Mouse (Mus musculus) T-helper 17 cell (primary cell): Measurements from ENCODE around the gene Mif4gd.

Source experiments
- in situ Hi-C, 2 experiments: fragments of 300-600 bp; cut with MboI, MseI; formaldehyde crosslinking; loops; 1 replicate in 1 of 2; 2 replicates in 1 of 2; pipeline ENCODE4 v1.15.1; 2025; ENCODE audit warnings: high pct_unique_total_duplicates in 2 of 2

The Mif4gd gene

DNA sequence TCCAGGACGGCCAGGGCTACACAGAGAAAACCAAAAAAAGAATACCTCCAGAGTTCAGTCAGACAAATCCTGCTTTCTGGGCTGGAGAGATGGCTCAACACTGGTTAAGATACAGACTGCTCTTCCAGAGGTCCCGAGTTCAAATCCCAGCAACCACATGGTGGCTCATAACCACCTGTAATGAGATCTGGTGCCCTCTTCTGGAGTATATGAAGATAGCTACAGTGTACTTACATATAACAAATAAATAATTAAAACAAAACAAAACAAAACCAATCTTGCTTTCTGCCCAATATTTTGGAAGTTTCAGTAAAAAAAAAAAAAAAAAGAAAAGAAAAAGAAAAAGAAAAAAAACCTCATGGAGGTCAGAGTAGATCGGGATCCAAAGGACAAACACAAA, 17.6 kb downstream of the Mif4gd start:
- in situ Hi-C loops = no loop called here

- in situ Hi-C loops = no loop called here
Observed at GRCm38 (mm10) chr11:115590526-115591075, 22.2 kb downstream of the Mif4gd start.

DNA sequence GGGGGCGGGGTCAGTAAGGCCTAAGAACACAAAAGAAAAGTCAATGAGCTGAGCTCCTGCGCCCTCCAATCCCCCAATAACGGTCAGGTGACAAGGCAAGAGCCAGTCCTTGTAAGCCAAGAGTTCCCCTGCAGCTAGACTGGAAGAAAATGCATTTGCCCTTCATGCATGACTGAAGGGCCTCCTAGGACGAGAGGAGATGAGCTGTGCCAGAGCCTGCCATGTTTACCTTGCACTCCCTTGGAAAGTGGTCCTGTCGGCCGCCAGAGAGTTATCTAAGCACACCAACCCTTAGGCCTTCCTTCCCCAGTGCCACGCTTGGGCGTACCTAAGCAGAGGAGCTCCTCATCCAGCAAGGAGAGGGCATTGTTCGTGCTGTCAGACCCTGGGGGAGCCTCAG, 24.8 kb downstream of the Mif4gd start:
- in situ Hi-C loops = no loop called here

GRCm38 (mm10) chr11:115586403-115586802, 26.4 kb downstream of the Mif4gd start:
- in situ Hi-C loops = no loop called here

- in situ Hi-C loops = no loop called here
Observed at GRCm38 (mm10) chr11:115585573-115586100, 27.1 kb downstream of the Mif4gd start.

DNA sequence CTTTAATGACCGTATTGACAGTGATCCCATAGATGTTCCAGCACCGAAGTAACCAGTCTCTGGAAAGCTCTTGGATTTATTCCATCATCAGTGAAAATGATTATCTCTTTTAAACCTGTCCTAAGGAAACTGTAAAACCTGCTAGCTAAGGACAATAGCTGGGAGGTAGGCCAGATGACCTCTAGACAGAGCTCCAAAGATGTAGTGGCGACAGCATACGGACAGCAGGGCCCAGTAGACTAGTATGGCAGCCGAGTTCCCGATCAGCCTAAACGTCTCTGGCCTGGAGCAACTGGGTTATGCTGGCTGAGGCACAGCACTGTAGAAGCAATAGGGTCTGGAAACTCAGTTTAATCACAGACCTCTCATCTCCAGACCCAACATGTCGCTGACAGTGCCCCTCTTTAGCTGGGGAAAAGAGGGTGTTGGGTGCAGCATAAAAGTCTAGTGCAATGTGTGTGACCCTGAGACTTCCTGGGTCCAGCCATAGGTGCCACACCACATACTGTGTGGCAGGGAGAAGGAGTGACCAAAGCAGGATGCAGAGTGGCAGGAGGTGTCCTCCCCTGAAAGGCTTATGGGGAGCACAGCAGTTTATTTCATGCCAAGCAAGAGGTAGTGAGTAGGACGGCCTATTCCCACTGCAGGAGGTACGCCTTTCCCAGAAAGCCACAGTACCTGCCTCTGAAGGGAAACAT, 28.2 kb downstream of the Mif4gd start:
- in situ Hi-C loops = no loop called here

DNA sequence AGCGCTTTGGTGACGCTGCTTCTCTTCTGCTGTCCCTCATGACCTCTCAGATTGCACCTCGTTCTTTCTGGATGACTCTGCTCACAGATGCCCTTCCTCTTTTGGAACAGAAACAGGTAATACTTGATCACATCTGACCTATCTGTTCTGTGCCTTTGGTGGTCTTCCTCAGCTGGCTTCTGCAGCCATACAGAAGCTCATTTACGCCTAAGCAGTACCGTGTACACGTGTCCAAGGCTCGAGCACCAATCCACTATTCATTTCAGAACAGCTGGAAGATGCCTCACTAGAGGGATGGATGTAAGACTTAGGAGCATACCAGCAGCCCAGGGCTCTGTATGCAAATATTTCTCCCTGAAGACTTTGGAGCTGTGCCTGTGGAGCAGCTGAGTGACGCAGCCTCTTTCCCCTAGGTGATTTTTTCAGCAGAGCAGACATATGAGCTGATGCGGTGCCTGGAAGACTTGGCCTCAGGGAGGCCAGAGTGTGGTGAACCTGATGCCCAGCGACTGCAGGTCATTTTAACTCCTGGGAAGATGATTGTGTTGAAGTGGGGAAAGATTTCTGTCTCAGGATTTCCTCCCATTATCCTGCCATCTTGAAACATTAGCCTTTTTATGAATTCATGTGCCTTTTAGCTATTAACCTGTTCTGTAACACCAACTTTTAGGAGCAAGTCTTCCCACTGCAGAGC, 29.7 kb downstream of the Mif4gd start:
- in situ Hi-C loops = no loop called here

- in situ Hi-C loops = no loop called here
Observed at GRCm38 (mm10) chr11:115579080-115579479, 33.7 kb downstream of the Mif4gd start.

- in situ Hi-C loops = no loop called here
Observed at GRCm38 (mm10) chr11:115564961-115565360, 47.8 kb downstream of the Mif4gd start.

GRCm38 (mm10) chr11:115564064-115564809, 48.5 kb downstream of the Mif4gd start, which contains the start of gene Nup85:
Nup85 (plus strand) TSS chr11:115564434.
- in situ Hi-C loops = no loop called here

GRCm38 (mm10) chr11:115563406-115563805, 49.4 kb downstream of the Mif4gd start:
- in situ Hi-C loops = no loop called here
